Mouse (Mus musculus) left cerebral cortex, adult 2 months (tissue): ENCODE measurements at regions not wholly inside any gene's neighbourhood (a gene's known extent, or its start where the extent isn't known, plus 50 kb on each side); places are given as distances from the start of the nearest gene placed in this dataset.
A peak's percentile ranks its signal among the peaks of the same experiment; 100 is the strongest.

ENCODE experiments used
- DNase-seq, 2 experiments: peaks; one replicate each; pipeline ENCODE4 v3.0.0; 2021 to 2022; ENCODE audit warnings: low spot score in 2 of 2, mixed read lengths in 1 of 2; ENCODE audit errors: extremely low spot score in 1 of 2
- H3K27ac ChIP-seq: fragments of 200-600 bp; 2 replicates; pipeline ENCODE4 v1.8.1; 2022
- H3K4me3 ChIP-seq: fragments of 200-600 bp; 2 replicates; pipeline ENCODE4 v1.8.1; 2022
- CTCF ChIP-seq: fragments of 200-600 bp; IDR thresholded peaks from 2 replicates; pipeline ENCODE4 v1.8.1; 2022; ENCODE audit warnings: antibody characterized with exemption, mild to moderate bottlenecking, moderate library complexity
- intact Hi-C: fragments of 180-260 bp; cut with DNase I; formaldehyde crosslinking; loops from one replicate; pipeline ENCODE4 v1.15.1; 2025

GRCm38 (mm10) chr13:51936441-51936840 is 90.0 kb downstream of the Gadd45g start:
- no peak for TF ChIP-seq CTCF
- DNase-seq, result no peak
- Histone ChIP-seq H3K4me3 (no peak overlapping the region), H3K27ac (no peak overlapping the region)
- intact Hi-C loops, result no loop called here

GRCm38 (mm10) chr13:51937898-51938297 is 91.4 kb downstream of the Gadd45g start:
- intact Hi-C loops, result no loop called here
- no peak for DNase-seq
- no peak overlapping the region for H3K27ac ChIP-seq
- H3K4me3 ChIP-seq, result no peak overlapping the region
- TF ChIP-seq CTCF, result no peak

- Histone ChIP-seq H3K4me3 (no peak overlapping the region), H3K27ac (no peak overlapping the region)
- no peak for DNase-seq
- intact Hi-C loops, result no loop called here
- TF ChIP-seq CTCF, result no peak
These were observed 92.8 kb downstream of the Gadd45g start for GRCm38 (mm10) chr13:51939262-51939661.

GRCm38 (mm10) chr13:51939715-51940114 is 93.2 kb downstream of the Gadd45g start:
- Histone ChIP-seq H3K27ac (no peak overlapping the region), H3K4me3 (no peak overlapping the region)
- TF ChIP-seq CTCF, result no peak
- intact Hi-C loops, result no loop called here
- no peak for DNase-seq

DNA sequence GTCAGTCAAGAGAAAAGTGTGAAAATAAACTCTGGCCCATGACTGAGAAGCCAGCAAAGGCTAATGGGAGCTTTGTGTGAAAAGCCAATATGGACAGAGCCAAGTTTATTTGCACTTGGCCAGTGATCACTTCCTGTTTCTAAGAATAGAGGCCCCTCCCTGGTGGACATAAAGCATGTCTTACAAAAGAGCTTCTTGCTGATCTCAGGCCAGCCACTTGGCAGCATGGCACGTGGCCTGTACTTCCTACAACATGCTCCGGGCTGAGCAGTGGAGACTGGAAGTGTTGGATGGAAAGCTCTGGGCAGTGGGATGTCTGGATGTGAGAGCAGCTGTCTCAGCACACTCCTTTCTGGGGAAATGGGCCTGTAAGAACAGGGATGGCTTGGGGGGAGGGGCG is 99.7 kb downstream of the Gadd45g start:
- no peak for TF ChIP-seq CTCF
- H3K4me3 ChIP-seq, result no peak overlapping the region
- intact Hi-C loops, result no loop called here
- DNase-seq, result no peak
- no peak overlapping the region for H3K27ac ChIP-seq

DNA sequence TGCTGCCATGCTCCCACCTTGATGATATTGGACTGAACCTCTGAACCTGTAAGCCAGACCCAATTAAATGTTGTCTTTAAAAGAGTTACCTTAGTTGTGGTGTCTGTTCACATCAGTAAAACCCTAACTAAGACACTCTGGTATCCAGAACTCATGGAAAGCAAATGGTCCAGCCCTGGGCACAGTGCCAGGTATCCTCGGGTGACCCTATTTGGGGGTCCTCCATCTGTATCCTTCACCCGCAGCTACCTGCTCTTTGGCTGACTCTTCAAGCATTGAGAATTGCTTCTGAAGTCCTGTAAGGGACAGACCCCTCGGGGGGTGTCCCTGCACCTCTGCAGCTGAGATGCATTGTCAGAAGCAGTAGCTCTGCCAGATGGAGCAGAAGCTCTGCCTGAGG is 102.4 kb downstream of the Gadd45g start:
- intact Hi-C loops, result no loop called here
- TF ChIP-seq CTCF, result no peak
- Histone ChIP-seq H3K27ac (no peak overlapping the region), H3K4me3 (no peak overlapping the region)
- DNase-seq, result no peak

- intact Hi-C loops, result no loop called here
- Histone ChIP-seq H3K4me3 (no peak overlapping the region), H3K27ac (no peak overlapping the region)
- no peak for DNase-seq
- TF ChIP-seq CTCF, result no peak
These were observed 105.1 kb downstream of the Gadd45g start for GRCm38 (mm10) chr13:51951506-51952038.

DNA sequence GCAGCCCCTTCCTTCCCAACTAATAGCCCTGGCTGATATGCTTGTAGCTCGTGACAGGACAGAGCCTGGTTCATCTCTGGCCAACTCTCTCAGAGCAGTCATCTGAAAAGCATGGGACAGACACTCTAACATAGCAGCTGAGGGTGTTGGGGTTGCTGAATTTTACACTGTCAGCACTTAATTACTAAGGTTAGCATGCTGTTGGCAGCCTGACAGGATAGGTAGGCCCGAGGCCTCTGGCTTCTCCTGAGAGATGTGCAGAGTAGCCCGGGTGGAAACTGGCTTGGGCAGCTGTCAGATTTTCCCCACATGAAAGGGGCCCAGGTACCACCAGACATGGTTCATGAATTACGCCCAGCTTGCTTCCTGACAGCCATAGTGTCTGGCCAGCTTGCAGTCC is 106.6 kb downstream of the Gadd45g start:
- intact Hi-C loops, result no loop called here
- no peak overlapping the region for H3K27ac ChIP-seq
- no peak for DNase-seq
- H3K4me3 ChIP-seq, result no peak overlapping the region
- no peak for TF ChIP-seq CTCF

DNA sequence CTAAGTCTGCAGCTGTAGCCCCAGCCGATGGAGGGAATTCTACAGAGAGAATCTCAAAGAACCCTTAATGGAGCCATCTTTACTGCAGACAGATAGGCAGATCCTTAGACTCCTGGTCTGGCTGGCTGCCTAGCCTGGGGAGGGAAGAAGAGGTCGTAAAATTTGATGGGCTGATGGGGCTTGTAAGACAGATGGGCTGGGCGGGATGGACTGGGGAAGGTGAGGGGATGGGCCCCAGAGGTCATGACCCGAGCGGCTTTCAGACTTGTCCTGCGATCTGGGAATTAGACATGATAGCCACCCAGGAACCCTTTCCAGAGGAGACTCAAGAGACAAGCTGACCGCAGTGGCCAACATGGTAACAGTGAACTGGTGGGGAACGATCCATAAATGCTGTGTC is 107.1 kb downstream of the Gadd45g start:
- intact Hi-C loops, result no loop called here
- Histone ChIP-seq H3K27ac (no peak overlapping the region), H3K4me3 (no peak overlapping the region)
- DNase-seq, result no peak
- no peak for TF ChIP-seq CTCF

GRCm38 (mm10) chr13:51957101-51957500 is 110.6 kb downstream of the Gadd45g start:
- DNase-seq, result no peak
- H3K27ac ChIP-seq, result no peak overlapping the region
- no peak overlapping the region for H3K4me3 ChIP-seq
- intact Hi-C loops, result no loop called here
- TF ChIP-seq CTCF, result no peak

- no peak for DNase-seq
- H3K27ac ChIP-seq, result no peak overlapping the region
- intact Hi-C loops, result no loop called here
- TF ChIP-seq CTCF, result no peak
- H3K4me3 ChIP-seq, result no peak overlapping the region
These were observed 113.1 kb downstream of the Gadd45g start for GRCm38 (mm10) chr13:51959591-51959990.

DNA sequence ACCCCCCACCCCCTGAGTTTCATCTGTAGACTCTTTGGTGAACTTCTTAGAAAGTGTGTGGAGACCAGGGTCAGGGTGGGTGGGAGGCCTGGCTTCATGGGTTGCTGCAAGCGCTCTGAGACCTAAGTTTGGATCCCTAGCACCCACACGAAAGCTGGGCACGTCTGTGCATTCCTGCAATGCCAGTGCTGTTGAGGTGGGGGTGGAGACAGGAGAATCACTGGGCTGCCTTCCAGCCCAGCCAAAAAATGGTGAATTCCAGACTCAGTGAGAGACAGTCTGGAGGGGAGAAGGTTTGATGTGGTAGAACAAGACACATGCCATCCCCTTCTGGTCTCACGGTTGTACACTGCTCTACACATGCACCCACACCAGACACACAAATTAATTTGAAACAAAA is 113.8 kb downstream of the Gadd45g start:
- intact Hi-C loops, result no loop called here
- peak in 1 of 2 experiments; percentile 45 for DNase-seq
- Histone ChIP-seq H3K27ac (no peak overlapping the region), H3K4me3 (no peak overlapping the region)
- no peak for TF ChIP-seq CTCF

DNA sequence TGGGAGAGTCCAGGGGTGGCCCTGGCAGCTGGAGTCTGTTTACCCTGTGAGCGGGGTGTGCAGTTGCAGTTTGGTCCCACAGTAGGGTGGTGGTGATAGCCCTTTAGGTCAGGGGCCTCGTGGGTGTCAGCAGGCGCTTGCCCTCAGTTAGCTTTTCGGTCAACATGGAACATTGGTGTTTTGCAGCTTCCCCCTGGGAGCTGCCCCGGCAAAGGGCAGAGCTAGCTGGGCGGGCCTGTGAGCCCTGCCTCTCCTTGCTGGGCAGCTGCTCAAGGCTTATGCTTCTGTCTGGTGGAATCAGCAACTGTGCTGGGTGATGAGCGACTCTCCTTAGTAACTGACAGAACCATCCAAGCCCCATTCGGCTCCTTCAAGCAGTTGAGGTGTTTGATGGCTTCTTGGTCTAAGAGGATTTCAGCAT is 115.7 kb downstream of the Gadd45g start:
- H3K27ac ChIP-seq, result no peak overlapping the region
- TF ChIP-seq CTCF, result no peak
- no peak for DNase-seq
- intact Hi-C loops, result no loop called here
- no peak overlapping the region for H3K4me3 ChIP-seq
